24 mouse cellular contexts compared by ENCODE assay signal in the genomic region with DNA sequence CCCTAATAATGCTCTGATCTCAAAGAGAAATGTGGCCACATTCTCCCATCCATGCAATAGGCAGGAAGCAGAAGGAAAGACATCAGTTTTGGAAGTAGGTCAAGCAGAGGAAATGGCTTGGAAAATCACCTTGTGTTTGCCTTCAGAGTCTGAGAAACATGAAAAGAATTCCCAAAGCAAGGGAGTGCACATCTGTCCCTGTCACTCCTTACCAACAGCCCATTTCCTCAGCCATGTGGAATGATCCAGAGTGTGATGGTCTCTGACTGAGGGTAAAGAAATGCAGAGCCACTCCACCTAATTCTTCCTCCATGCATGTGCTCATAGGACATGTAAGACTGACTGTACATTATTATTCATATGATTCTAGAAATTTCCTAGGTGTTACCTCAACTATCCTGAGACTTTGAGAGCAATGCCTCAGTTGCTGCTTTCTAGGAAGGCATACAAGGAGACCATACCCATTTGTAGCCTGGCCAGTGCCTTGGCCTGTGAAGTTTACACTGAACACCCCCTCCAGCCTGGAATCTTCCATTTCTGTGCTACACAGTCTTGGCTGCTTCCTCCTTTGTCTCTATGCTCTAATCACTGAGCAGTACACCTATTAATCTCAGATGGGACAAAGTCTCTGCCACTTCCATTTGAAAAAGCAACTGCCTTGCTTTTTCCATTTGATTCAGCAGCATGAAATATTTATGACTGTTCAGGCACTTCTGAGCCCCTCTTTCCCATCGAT.
A peak's percentile ranks its signal among the peaks of the same experiment; 100 is the strongest.
DNase-seq lines count a peak whose midpoint lies in the region; ATAC-seq lines count a peak whose summit lies in the region.
"Had no signal": no experiment of that assay in that cellular context is flagged by ENCODE, and none has a peak within 500 bp of the region (broad histone marks: within the 10 kb centered on the region; RNA-seq: fewer than 3 reads in every experiment).

No protein-coding gene starts in this region.

- no peak overlapping the region for H3K9ac ChIP-seq in neural tube, embryonic 11.5 days (ENCODE audit: low read length)
- no peak overlapping the region for H3K9ac ChIP-seq in neural tube, embryonic 13.5 days
- no peak overlapping the region for H3K9ac ChIP-seq in forebrain, embryonic 12.5 days
- H3K9ac ChIP-seq: forebrain, postnatal 0 days; heart, embryonic 12.5 days; heart, embryonic 15.5 days; hindbrain, embryonic 14.5 days had no signal

- H3K4me1 ChIP-seq in neural tube, embryonic 11.5 days (ENCODE audit: control insufficient read depth, insufficient read depth, low read length), result no peaks in the 10 kb centered on the region
- peaks cover 10% of the 10 kb centered on the region; the same call in 1 of the 2 replicates for H3K4me1 ChIP-seq in neural tube, embryonic 13.5 days (replicated peaks)
- H3K4me1 ChIP-seq in forebrain, embryonic 12.5 days, result no peaks in the 10 kb centered on the region
- H3K4me1 ChIP-seq: forebrain, embryonic 10.5 days had no signal

- no peaks in the 10 kb centered on the region for H3K9me3 ChIP-seq in neural tube, embryonic 11.5 days (ENCODE audit: control insufficient read depth, low read length)
- no peaks in the 10 kb centered on the region for H3K9me3 ChIP-seq in neural tube, embryonic 13.5 days
- H3K9me3 ChIP-seq in forebrain, embryonic 12.5 days, result no peaks in the 10 kb centered on the region
- H3K9me3 ChIP-seq: forebrain, embryonic 10.5 days; G1E; heart, embryonic 12.5 days; heart, embryonic 15.5 days had no signal

- H3K4me3 ChIP-seq in neural tube, embryonic 11.5 days (ENCODE audit: low read depth, low read length), result no peak overlapping the region
- H3K4me3 ChIP-seq in neural tube, embryonic 13.5 days, result no peak overlapping the region
- H3K4me3 ChIP-seq in forebrain, embryonic 12.5 days (replicated peaks), result no peak overlapping the region
- H3K4me3 ChIP-seq: forebrain, embryonic 10.5 days; heart, embryonic 12.5 days; heart, embryonic 15.5 days had no signal

- H3K27me3 ChIP-seq in neural tube, embryonic 11.5 days (ENCODE audit: control insufficient read depth, insufficient read depth, low read length), result no peaks in the 10 kb centered on the region
- H3K27me3 ChIP-seq in neural tube, embryonic 13.5 days, result no peaks in the 10 kb centered on the region
- H3K27me3 ChIP-seq in forebrain, embryonic 12.5 days, result no peaks in the 10 kb centered on the region
- H3K27me3 ChIP-seq: CH12.LX; heart, embryonic 12.5 days; heart, embryonic 15.5 days; Patski had no signal

- H3K27ac ChIP-seq in neural tube, embryonic 11.5 days (ENCODE audit: low read depth, low read length), result no peak overlapping the region
- H3K27ac ChIP-seq in neural tube, embryonic 13.5 days (replicated peaks), result peak overlapping the region; percentile 39; the same call in 1 of the 2 replicates
- H3K27ac ChIP-seq in forebrain, embryonic 12.5 days, result no peak overlapping the region
- H3K27ac ChIP-seq: forebrain, embryonic 10.5 days; heart, embryonic 15.5 days; hindbrain, embryonic 14.5 days had no signal

- peak; percentile 31; the same call in 1 of the 2 replicates for ATAC-seq in neural tube, embryonic 11.5 days (ENCODE audit: insufficient read depth, low FRiP score, low TSS enrichment)
- ATAC-seq in neural tube, embryonic 13.5 days (ENCODE audit: low read depth), result peak; percentile 47; the same call in 1 of the 2 replicates
- no peak for ATAC-seq in megakaryocyte-erythroid progenitor cell, adult 5-6 weeks (replicated peaks; ENCODE audit: low FRiP score, low TSS enrichment, poor library complexity, severe bottlenecking)
- ATAC-seq in forebrain, embryonic 12.5 days (ENCODE audit: low FRiP score), result no peak
- ATAC-seq: forebrain, embryonic 14.5 days; forebrain, postnatal 0 days; Patski had no signal

- no peaks in the 10 kb centered on the region for H3K36me3 ChIP-seq in neural tube, embryonic 11.5 days (ENCODE audit: control insufficient read depth, insufficient read depth, low read length)
- no peaks in the 10 kb centered on the region for H3K36me3 ChIP-seq in neural tube, embryonic 13.5 days
- no peaks in the 10 kb centered on the region for H3K36me3 ChIP-seq in forebrain, embryonic 12.5 days (replicated peaks)
- H3K36me3 ChIP-seq: forebrain, embryonic 10.5 days; G1E; heart, embryonic 12.5 days; heart, embryonic 15.5 days had no signal

- 57% methylated on average over 1 of the region's 1 CpGs for WGBS in neural tube, embryonic 11.5 days
- 26% methylated on average over 1 of the region's 1 CpGs for WGBS in neural tube, embryonic 13.5 days
- WGBS in forebrain, embryonic 12.5 days, result 85% methylated on average over 1 of the region's 1 CpGs

- H3K4me2 ChIP-seq in neural tube, embryonic 11.5 days (ENCODE audit: low read depth), result no peak overlapping the region
- H3K4me2 ChIP-seq in neural tube, embryonic 13.5 days, result no peak overlapping the region
- no peak overlapping the region for H3K4me2 ChIP-seq in forebrain, embryonic 12.5 days
- H3K4me2 ChIP-seq: heart, embryonic 12.5 days; heart, embryonic 15.5 days; hindbrain, embryonic 14.5 days had no signal

- no peak for DNase-seq in neural tube, embryonic 11.5 days (ENCODE audit: low spot score)
- no peak for DNase-seq in neural tube, embryonic 10.5 days (ENCODE audit: extremely low spot score, low spot score)
- peak; percentile 40 for DNase-seq in retina, postnatal 1 day
- DNase-seq: adrenal gland, postnatal 10 days; adrenal gland, postnatal 36 days; cerebellum, adult 18-20 months; cerebellum, adult 9-10 months; cerebellum, postnatal 14 days; forebrain, postnatal 0 days; gastrocnemius, postnatal 25 days; heart, adult 18-20 months; heart, postnatal 10 days; heart, postnatal 4 days had no signal

Comparison
In these comparisons a context has a peak if more than half of its experiments do, and no peak if none do; other contexts are left out.
1. ATAC-seq: peak in neural tube, embryonic 11.5 days (single experiment) and neural tube, embryonic 13.5 days (single experiment); none in megakaryocyte-erythroid progenitor cell, adult 5-6 weeks (single experiment) and forebrain, embryonic 12.5 days (single experiment).